Mouse (Mus musculus): Measurements from ENCODE around the gene Med13.
"Not testable (repeated sequence)": the region's sequence is repeated elsewhere in the genome, so short reads cannot be mapped to it uniquely, and the experiment has no call there.

Gene Med13

DNA sequence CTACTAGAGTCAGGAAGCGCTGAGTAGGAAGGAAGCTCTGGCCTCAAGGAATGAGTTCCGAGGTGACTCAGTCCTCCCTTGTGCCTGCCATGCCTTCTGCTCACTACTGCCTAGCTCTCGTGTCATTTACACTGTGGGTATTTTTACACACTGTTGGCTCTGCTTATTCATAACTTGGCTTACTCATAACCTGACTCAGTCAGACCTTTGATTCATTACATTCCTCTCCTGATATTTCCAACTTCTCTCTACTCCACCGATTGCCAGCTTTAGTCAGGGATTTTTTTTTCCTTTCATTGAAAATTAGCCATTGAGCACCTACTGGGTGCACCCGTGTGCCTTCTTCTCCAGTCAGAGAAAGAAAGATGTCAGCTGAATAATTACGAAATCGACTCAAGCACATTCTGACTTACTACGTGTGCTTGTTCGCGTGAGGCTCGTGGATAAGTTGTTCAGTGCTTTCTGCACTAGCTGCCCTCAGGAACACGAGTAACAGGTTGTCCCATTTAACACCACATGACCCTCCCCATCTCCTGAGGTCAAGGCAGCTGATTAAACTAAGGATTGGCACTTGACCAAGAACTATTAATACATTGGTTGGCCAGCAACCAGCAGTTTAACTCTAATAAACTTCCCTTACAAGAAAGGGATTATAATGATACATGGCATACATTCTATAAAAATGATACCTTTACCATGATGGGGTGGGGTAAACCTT lies 23.3 kb upstream of the Med13 start:
- peak; percentile 69 for DNase-seq (ENCODE audit: inconsistent ontology term)

DNA sequence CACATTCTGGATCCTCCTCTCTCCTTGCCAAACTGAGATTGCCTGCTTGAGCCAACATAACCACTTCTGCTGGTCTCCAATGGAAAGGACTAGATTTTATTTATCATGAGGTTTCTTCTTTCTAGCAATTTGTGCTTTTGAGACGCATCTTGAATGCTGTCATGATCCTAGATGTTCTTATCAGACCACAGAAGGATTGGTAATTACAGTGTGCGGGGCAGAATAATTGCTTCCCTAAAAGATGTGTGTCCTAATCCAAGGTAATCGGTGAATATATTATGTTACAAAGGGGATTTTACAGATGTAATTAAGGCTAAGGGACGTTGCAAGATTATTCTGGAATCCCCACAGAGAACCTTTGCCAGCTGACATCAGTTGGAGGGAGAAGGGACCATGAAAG lies 21.6 kb upstream of the Med13 start:
- no peak for DNase-seq (ENCODE audit: inconsistent ontology term)

DNA sequence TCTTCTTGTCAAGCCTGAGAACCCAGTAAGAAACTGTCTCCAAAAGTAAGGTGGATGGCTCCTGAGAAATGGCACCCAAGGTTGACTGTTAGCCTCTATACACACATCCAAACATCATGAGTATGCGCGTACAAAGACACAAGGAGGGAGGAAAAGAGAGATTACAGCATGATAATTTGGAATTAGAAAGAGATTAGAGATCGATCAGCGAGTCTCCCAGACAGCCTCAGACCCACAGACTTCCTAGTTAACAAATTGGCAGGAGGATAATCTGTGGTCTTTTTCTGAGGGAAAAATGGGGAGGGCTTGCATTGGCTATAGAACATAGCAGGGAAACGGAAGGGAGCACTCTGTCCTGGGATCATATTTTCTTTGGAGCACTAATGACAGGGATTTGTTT lies 20.4 kb upstream of the Med13 start:
- DNase-seq (ENCODE audit: inconsistent ontology term): no peak

DNA sequence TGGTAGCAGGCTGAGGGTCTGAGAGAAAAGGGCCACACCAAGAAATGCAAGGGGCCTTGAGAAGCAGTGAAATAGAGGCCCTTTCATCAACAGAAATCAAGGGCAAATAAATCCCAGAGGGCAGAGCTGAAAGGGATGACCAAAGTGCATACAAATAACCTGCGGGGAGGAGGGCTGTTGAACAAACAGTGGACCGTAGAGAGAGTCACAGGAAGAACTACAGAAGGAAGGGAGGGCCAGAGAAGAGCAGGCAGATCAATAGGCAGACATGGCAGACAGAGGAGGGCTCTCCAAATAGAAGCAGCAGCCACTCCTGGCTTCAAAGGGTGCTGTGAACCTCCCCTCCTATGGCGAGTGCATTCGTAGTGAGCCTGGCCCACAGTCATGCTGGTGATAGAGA lies 19.3 kb upstream of the Med13 start:
- DNase-seq (ENCODE audit: inconsistent ontology term): no peak

DNA sequence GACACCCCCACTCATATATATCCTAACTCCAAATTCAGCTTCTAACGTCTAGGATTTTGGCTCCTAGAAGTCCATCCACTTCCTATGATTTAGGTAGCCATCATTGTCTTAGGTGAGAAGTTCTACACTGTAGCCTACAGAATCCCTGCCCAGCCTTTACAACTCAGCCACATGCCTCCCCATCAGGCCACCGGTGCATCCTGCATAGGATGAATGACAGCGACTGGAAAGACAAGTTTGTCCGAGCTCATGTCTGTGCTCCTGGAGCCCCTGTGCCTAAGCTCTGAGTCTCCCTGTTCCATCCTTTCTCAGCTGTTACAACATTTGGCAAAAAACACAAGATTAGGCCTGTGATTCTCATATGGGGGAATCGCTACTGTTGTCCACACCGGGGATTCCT lies 17.7 kb upstream of the Med13 start:
- DNase-seq (ENCODE audit: inconsistent ontology term): no peak

DNA sequence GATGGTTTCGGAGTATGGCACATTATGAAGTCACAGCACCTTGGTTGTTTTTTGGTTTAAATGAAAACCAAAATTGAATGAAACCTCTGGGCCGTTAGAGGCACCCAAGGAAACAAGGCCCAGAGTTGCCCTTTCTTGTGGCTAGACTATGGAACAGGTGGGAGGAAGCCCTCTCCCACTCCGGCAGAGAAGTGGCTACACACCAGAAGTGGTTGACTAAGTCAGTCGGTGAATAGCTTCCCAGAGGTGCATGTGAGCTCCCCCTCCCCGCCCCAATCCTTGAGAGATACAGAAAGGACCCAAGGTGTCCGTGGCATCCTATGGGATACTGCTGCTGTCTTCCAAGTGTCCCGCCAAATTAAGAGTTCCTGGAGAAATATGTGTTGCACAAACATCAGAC lies 13.9 kb upstream of the Med13 start:
- DNase-seq (ENCODE audit: inconsistent ontology term): no peak

DNA sequence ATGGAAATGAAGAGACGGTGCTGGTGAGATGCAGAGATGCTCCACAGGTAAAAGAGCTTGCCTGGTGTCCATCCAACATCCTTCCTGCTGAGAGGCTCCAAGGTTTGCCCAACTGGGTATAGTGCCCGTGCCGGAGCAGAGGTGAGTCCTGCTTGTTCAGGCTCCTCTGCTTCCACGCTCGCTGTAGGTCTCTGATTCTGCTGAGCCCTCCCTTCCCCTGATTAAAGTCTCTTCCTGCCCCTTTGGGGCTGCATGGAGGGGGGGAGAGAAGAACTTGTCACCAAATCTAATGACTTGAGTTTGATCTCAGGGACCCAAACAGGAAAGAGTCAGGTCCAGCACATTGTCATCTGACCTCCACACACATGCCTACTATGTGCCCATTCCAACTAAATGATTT lies 12.5 kb upstream of the Med13 start:
- no peak for DNase-seq (ENCODE audit: inconsistent ontology term)

DNA sequence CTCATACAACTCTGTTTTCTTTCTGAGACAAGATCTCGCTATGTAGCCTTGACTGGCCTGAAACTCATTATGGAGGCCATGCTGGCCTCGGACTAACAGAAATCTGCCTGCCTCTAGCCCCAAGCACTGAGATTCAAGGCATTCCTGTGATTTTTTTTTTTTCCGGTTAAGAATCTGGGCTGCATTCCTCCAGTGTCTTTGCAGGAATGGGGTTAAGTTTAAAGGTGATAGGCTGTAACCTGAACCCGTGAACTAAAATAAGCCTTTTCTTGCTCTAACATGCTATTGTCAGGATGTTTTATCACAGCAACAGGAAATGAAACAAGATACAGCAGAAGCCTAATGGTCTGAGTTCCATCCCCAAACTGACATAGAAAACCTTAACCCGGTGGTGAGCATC lies 11.6 kb upstream of the Med13 start:
- no peak for DNase-seq (ENCODE audit: inconsistent ontology term)

DNA sequence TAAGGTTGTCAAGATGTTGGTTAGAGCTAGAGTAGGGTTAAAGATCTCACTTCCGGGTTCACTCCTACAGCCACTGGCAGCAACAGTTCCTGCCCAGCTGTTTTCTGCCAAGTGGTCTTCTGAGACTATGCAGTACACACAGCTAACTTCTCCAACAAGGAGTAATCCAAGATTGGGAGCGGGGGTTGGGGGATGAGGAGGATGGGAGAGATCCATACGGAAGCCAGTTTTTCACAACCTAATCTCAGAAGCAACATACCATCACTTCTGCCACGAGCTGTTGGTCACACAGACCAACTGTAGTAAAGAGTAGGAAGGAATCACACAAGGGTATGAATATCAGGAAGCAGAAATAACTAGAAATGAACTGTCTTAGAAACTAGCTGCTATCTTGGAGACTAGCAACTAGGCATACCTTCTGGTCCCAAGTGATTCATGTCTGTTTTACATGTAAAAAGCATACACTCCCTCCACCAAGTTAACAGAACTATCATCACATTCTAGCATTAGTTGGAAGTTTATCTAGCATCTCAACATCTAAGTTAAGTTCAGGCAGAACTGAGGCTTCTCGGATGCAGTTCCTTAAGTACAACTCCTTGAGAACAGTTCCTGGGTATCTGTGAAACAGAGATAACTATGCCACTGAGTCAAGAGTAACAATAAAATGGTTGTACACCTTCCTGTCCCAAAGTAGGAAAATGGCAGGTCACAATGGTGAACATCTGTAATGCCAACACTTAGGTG lies 7.5 kb upstream of the Med13 start:
- DNase-seq (ENCODE audit: inconsistent ontology term): no peak

DNA sequence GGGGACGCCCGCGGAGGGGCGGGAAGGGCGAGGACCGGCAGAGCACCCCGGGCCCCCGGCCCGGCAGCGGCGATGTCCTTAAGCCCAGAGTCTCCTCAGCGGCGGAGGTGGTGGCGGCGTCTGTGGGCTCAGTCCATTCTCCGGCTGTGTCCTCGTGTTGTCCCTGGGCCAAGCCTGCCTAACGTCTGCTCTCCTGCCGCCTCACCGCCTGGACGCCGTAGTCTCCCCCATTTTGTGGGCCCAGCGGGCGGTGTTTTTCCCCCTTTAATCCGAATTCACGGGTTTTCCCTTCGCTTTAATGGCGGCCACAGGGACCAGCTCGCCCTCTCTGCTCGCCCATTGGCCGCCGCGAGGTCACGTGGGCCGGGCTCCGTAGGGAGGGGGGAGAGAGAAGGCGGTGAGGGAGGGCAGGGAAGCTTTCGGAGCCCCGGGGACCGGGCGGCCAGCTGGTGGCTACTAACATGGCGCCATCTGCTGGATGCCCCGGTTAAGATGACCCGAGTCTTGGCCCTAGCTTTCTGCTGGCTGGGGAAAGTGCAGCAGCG lies 654 bp upstream of the Med13 start:
- DNase-seq (ENCODE audit: inconsistent ontology term): peak; percentile 99

DNA sequence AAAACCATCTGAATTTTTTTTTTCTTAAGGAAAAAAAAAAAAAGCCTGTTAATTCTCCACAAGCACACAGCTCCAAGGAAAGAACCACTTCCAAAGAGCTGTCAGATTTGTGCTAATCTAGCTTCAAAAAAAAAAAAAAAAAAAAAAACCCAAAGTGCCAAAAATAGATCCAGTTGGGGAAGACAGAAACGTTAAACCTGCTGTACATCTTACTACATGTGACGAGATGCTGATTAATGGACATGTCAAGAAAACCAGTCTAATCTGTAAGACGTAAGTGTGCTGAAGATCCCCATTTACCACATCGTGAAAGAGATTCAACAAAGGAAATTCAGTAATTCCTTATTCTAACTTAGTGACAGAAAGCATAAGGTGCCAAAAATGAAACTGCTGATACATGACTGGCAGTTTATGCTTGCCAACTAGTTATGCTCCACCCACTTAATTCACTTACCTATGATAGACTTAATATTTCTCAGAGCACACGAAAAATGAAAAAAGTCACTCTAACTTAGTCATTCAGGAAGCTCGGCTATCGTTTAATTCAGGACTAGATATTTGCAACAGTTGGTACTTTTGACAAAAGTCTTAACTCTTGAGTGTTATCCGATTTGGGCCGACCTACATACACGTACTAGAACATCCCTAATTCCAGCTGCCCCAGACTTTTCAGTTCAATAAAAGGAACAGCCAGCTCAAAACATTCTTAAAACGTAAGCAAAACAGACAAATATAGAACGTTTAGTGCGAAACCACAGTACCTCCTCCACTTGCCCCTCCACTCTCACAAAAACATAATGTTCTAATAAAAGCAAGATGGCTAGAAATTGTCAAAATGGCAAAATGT lies 1.2 kb downstream of the Med13 start:
- DNase-seq (ENCODE audit: inconsistent ontology term): no peak

DNA sequence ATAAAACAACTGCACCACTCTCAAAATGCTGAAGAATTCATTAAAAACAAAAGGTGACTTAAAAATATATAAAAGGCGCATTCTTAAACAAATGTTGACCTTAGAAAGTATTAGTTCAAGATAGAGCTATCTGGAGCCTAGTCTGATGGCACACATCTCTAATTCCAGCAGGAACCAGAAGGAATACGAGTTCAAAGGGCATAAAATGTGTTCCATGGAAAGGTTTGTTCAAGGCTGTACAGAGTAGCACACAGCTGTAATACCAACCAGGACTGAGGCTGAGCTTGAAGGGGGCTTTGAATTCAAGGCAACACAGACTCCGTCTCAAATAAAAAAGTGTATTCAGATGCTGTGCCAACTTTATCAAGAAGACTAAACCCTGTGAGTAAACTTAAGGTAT lies 3.8 kb downstream of the Med13 start:
- no peak for DNase-seq (ENCODE audit: inconsistent ontology term)

DNA sequence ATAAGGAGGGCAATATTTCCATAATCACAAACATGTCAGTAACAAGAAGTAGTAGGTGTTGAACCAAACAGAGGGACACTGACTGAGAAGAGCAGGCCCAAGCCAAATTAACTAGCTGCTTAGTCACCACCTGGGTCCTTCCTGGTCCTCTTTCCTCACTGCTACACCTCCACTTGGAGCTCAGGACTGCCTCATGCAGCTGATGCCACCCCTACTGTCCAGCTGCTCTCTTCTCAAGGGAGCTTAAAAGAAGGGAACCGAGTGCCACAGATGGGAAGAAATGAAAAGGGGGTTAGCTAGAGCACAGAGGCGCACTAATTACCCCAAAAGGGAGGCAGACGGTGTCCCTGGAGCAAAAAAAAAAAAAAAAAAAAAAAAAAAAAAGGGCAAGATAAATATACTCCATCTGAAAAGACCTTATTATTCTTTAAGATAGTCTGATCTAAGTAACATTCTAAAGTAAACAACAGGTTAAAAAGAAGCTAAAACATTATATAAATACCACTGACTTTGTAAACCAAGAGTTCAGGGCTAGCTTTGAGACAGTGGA lies 5.6 kb downstream of the Med13 start:
- no peak for DNase-seq (ENCODE audit: inconsistent ontology term)

DNA sequence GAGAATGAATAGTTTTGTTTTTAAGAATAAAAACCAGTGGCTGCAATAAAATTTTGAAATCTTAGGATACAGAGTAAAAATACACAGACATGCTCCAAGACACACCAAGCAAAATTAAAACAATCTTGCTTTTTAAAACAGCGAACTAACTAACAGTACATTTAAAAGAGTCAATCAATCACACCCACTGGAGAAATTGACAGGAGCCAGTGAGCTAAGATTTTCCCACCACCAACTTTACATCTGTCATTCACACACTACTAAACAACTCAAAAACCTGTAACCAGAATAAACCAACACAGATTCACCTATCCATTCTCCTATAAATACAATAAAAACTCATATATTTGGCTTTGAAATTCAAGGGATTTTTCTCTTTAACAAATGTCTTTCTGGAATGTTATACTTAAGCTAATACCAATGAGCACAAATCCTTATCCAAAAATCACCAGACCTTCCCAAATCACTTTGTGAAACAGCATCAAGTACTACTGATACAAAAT lies 6.7 kb downstream of the Med13 start:
- no peak for DNase-seq (ENCODE audit: inconsistent ontology term)

DNA sequence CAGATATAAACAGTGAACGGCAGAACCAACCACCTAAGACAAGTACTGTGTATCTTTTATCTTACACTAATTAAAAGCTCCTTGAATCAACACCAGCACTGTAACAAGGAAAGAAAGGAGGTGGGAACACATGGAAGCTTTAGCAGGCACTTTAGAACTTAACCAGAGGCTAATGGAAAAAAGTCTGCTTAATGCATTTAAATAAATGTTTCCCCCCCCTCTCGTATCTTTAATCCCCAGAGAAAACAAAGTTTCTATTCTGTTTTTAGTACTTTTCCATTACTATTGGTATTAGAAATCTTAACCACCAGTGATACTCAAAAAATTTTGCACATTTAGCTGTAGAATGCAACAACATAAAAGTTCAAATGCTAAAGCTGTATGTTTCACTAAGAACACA lies 8.1 kb downstream of the Med13 start:
- no peak for DNase-seq (ENCODE audit: inconsistent ontology term)

DNA sequence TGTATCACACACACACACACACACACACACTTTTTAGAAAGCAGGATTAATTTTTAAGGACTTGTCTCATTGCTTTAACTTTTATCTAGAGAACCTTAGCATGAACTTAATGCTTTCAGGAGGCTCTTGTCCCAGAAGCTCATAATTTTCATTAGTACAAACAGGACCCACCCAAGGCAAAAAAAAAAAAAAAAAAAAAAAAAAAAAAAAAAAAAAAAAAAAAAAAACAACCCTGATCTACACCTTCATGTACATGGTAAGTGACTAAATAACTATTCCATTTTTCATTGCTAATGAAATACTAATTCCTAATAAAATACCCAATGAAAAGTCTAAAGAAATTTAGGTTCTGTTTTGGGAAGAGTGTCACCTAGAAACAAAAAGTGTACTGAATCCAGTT lies 8.5 kb downstream of the Med13 start:
- no peak for DNase-seq (ENCODE audit: inconsistent ontology term)

DNA sequence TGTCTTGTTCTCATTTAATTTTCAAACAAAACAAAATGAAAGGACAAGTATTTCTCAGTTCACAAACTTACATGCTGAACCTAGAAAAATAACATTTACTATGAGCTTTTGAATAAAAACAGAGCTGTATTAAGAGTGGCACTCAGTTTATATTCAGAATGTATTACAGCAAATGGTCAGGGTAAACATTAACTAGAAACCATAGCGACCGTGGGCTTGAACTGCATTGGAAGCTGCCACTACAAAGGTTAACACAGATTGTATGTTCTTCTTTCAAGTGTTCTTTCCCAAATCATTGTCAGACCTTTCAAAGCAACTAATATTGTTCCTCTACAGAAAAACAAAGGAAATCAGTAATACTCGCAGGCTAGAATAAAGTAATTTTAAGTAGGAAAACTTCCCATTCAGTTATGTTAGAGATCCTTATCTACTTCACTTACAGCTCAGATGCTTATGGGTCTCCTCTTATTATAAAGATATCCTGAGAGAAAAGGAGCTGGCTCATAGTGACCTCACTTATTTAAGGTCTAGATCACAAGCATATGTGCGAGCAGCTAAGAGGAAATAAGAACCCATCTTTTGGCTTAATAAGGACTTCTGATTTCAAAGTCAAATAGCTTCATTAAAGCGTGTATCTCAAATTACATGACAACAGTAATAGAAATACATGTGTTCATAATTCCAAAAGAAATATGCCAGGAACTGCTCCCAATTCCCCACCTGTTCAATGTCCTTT lies 9.8 kb downstream of the Med13 start:
- no peak for DNase-seq (ENCODE audit: inconsistent ontology term)

DNA sequence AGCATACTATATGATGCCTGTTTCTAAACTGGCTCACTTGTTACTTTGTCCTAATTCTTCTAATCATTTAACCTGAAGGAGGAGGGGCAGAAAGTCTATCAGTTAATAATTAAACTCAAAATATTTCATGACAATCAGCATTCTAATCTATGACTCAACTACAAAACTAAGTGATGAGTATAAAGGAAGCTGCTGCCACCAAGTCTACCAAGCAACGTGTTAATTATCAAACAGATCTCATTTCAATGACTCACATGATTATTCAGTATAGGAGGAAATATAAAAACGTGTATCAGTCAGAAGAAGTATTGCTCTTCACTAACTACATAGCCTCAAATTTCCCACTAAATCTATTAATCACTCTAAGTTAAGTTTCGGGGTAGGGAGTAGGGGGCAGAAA lies 10.9 kb downstream of the Med13 start:
- peak; percentile 49 for DNase-seq (ENCODE audit: inconsistent ontology term)

DNA sequence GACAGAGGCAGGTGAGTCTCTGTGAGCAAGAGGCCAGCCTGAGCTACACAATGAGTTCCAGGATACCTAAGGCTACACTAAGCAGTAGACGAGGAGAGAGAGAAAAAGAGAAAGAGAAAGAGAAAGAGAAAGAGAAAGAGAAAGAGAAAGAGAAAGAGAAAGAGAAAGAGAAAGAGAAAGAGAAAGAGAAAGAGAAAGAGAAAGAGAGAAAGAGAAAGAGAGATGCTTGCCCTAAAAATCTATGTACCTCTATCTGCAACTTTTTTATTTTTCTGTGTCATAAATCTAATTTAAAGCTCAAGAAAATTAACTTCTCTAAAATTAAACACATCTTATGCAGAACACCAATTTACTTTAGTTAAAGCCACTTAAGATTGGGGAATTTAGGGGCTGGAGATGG lies 12.5 kb downstream of the Med13 start:
- DNase-seq (ENCODE audit: inconsistent ontology term): not testable (repeated sequence)

DNA sequence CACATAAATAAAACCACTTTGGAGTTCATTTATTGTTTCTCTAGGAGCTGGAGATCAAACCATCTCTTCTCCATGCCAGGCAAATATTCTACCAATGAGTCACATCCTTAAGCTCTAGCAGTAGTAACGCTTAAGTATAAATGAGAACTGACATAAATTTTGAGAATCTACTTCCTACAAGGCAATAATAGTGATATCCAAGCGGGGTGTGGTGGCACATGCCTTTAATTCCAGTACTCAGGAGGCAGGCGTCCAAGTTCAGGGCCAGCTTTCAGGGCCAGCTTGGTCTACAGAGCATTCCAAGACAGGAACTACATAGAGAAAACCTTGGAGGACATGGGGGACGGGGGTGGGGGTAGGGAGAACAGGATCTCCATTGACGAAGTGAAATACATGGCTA lies 33.2 kb downstream of the Med13 start:
- DNase-seq (ENCODE audit: inconsistent ontology term): peak; percentile 24

DNA sequence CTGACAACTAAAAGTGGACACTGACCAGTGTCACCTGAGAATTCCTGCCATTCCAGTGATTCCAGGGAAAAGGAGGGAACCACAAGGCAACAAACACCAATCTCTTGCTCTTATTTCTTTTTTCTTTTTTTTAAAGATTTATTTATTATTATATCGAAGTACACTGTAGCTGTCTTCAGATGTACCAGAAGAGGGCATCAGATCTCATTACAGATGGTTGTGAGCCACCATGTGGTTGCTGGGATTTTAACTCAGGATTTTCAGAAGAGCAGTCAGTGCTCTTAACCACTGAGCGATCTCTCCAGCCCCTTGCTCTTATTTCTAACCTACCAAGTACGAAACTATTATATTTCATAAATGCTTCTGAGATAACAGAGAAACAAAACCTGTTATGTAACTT lies 42.4 kb downstream of the Med13 start:
- not testable (repeated sequence) for DNase-seq (ENCODE audit: inconsistent ontology term)

Data from Muller cell, postnatal 12 days (primary cell).